Mouse (Mus musculus): ENCODE results near the gene Npc2. TPM values are rescaled to one million over a fixed set of nuclear protein-coding genes. Genes with fewer than 3 reads are reported as not detected.

Gene Npc2
- polyA plus RNA-seq, 1 experiment from 2014 or later = 40.3 TPM

DNA sequence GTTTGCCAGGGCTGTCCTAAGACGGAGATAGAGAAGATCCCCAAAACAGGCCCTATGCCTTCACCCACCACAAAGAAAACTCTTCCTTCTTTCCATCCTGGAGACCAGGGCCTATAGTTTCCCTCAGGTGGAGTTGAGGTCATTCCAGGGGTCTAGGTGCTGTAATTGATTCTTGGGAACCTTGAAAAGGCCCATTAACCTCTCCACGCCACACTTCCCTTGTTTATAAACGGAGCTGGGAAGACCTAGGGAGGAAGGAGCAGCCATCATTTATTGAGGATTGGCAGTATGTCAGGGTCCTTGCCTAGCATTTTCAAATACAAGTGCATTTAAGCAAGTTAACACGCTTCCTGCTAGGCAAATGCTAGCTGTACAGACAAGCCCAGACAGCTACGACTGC lies 45.5 kb downstream of the Npc2 start:
- Histone ChIP-seq H3K9me3 (ENCODE audit: control insufficient read depth, low read length) (no peaks in the 10 kb centered on the region), H3K4me2 (no peak overlapping the region), H3K27me3 (replicated peaks; ENCODE audit: control insufficient read depth, insufficient read depth, low read length) (no peaks in the 10 kb centered on the region), H3K9ac (ENCODE audit: low read depth, low read length) (no peak overlapping the region), H3K4me3 (ENCODE audit: low read depth, low read length) (no peak overlapping the region), H3K27ac (ENCODE audit: low read depth, low read length) (no peak overlapping the region), H3K36me3 (ENCODE audit: control insufficient read depth, insufficient read depth, low read length) (no peaks in the 10 kb centered on the region), H3K4me1 (replicated peaks; ENCODE audit: control insufficient read depth, insufficient read depth, low read length) (no peaks in the 10 kb centered on the region)
- DNase-seq (ENCODE audit: low spot score) (no peak), ATAC-seq (replicated peaks; ENCODE audit: low FRiP score) (no peak)
- 63% methylated on average over 5 of the region's 5 CpGs for WGBS

- Histone ChIP-seq H3K27me3 (replicated peaks; ENCODE audit: control insufficient read depth, insufficient read depth, low read length) (no peaks in the 10 kb centered on the region), H3K4me2 (no peak overlapping the region), H3K27ac (ENCODE audit: low read depth, low read length) (no peak overlapping the region), H3K4me3 (ENCODE audit: low read depth, low read length) (no peak overlapping the region), H3K36me3 (ENCODE audit: control insufficient read depth, insufficient read depth, low read length) (no peaks in the 10 kb centered on the region), H3K4me1 (replicated peaks; ENCODE audit: control insufficient read depth, insufficient read depth, low read length) (no peaks in the 10 kb centered on the region), H3K9me3 (ENCODE audit: control insufficient read depth, low read length) (no peaks in the 10 kb centered on the region), H3K9ac (ENCODE audit: low read depth, low read length) (no peak overlapping the region)
- DNase-seq (ENCODE audit: low spot score) = no peak
- ATAC-seq (replicated peaks; ENCODE audit: low FRiP score) = no peak
- WGBS = 57% methylated on average over 4 of the region's 4 CpGs
These were observed 46.0 kb downstream of the Npc2 start for GRCm38 (mm10) chr12:84726986-84727385.

GRCm38 (mm10) chr12:84726391-84726790 lies 46.6 kb downstream of the Npc2 start:
- no peak for ATAC-seq (replicated peaks; ENCODE audit: low FRiP score)
- H3K27ac ChIP-seq (ENCODE audit: low read depth, low read length) = no peak overlapping the region
- 71% methylated on average over 4 of the region's 4 CpGs for WGBS

DNA sequence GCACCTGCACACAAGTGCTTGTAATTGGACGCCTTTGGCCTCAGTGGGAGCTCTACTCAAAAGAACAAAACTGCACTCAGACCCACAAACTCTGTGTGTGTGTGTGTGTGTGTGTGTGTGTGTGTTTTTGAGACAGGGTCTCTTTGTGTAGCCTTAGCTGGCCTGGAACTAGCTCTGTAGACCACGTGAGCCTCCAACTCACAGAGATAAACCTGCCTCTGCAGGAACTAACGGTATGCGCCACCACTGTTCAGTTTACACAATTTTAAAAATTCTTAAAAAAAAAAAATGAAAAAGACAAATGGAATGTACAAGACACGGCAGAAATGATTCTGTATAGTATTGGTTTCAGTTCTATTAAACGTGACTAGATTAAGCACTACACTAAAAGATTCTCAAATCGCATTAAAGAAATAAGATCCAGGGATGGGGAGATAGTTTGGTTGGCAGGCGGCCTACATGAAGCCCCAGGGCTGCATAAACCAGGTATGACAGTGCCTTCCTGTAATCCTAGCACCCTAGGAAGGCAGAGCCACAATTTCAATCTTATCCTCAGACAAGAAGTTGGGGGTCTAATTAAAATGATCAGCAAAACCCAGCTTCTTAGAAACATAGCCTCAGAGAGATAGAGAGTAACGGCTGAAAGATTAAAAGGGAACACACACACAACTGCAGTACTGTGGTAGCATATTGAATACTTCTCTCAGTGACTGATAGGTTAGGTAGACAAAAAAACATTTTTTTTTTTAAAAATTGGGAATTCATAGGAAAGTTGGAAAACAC lies 54.3 kb downstream of the Npc2 start:
- 79% methylated on average over 9 of the region's 9 CpGs for WGBS
- Histone ChIP-seq H3K27me3 (replicated peaks; ENCODE audit: control insufficient read depth, insufficient read depth, low read length) (no peaks in the 10 kb centered on the region), H3K4me2 (no peak overlapping the region), H3K27ac (ENCODE audit: low read depth, low read length) (no peak overlapping the region), H3K9ac (ENCODE audit: low read depth, low read length) (no peak overlapping the region), H3K36me3 (ENCODE audit: control insufficient read depth, insufficient read depth, low read length) (no peaks in the 10 kb centered on the region), H3K4me1 (replicated peaks; ENCODE audit: control insufficient read depth, insufficient read depth, low read length) (no peaks in the 10 kb centered on the region), H3K9me3 (ENCODE audit: control insufficient read depth, low read length) (no peaks in the 10 kb centered on the region), H3K4me3 (ENCODE audit: low read depth, low read length) (no peak overlapping the region)
- DNase-seq (ENCODE audit: low spot score) = no peak
- no peak for ATAC-seq (replicated peaks; ENCODE audit: low FRiP score)

More at GRCm38 (mm10) chr12:84726391-84726790, 46.6 kb downstream of the Npc2 start:
- no peaks in the 10 kb centered on the region for H3K36me3 ChIP-seq (ENCODE audit: control insufficient read depth, insufficient read depth, low read length)
- no peak overlapping the region for H3K9ac ChIP-seq (ENCODE audit: low read depth, low read length)
- H3K4me3 ChIP-seq (ENCODE audit: low read depth, low read length) = no peak overlapping the region
- H3K9me3 ChIP-seq (ENCODE audit: control insufficient read depth, low read length) = no peaks in the 10 kb centered on the region
- H3K27me3 ChIP-seq (replicated peaks; ENCODE audit: control insufficient read depth, insufficient read depth, low read length) = no peaks in the 10 kb centered on the region
- no peak overlapping the region for H3K4me2 ChIP-seq
- no peaks in the 10 kb centered on the region for H3K4me1 ChIP-seq (replicated peaks; ENCODE audit: control insufficient read depth, insufficient read depth, low read length)
- no peak for DNase-seq (ENCODE audit: low spot score)

GRCm38 (mm10) chr12:84714578-84714977 lies 58.4 kb downstream of the Npc2 start:
- Histone ChIP-seq H3K4me2 (no peak overlapping the region), H3K4me1 (replicated peaks; ENCODE audit: control insufficient read depth, insufficient read depth, low read length) (peaks cover 6% of the 10 kb centered on the region), H3K36me3 (ENCODE audit: control insufficient read depth, insufficient read depth, low read length) (no peaks in the 10 kb centered on the region), H3K9ac (ENCODE audit: low read depth, low read length) (no peak overlapping the region), H3K9me3 (ENCODE audit: control insufficient read depth, low read length) (no peaks in the 10 kb centered on the region), H3K27ac (ENCODE audit: low read depth, low read length) (no peak overlapping the region), H3K4me3 (ENCODE audit: low read depth, low read length) (no peak overlapping the region), H3K27me3 (replicated peaks; ENCODE audit: control insufficient read depth, insufficient read depth, low read length) (no peaks in the 10 kb centered on the region)
- WGBS = 82% methylated on average over 6 of the region's 6 CpGs
- DNase-seq (ENCODE audit: low spot score) (no peak), ATAC-seq (replicated peaks; ENCODE audit: low FRiP score) (no peak)

GRCm38 (mm10) chr12:84709842-84710439 lies 63.0 kb downstream of the Npc2 start:
- H3K4me1 ChIP-seq (replicated peaks; ENCODE audit: control insufficient read depth, insufficient read depth, low read length) = peaks cover 11% of the 10 kb centered on the region
- 10% methylated on average over 14 of the region's 14 CpGs for WGBS
- H3K4me2 ChIP-seq = peak overlapping the region; percentile 55
- H3K27me3 ChIP-seq (replicated peaks; ENCODE audit: control insufficient read depth, insufficient read depth, low read length) = no peaks in the 10 kb centered on the region
- DNase-seq (ENCODE audit: low spot score) = peak; percentile 45
- H3K9ac ChIP-seq (ENCODE audit: low read depth, low read length) = 0 out of 2 replicates have a peak overlapping the region, but pooled peaks have one; percentile 22
- H3K4me3 ChIP-seq (ENCODE audit: low read depth, low read length) = no peak overlapping the region
- no peaks in the 10 kb centered on the region for H3K9me3 ChIP-seq (ENCODE audit: control insufficient read depth, low read length)
- H3K27ac ChIP-seq (ENCODE audit: low read depth, low read length) = no peak overlapping the region
- H3K36me3 ChIP-seq (ENCODE audit: control insufficient read depth, insufficient read depth, low read length) = no peaks in the 10 kb centered on the region
- ATAC-seq (replicated peaks; ENCODE audit: low FRiP score) = peak; percentile 88

DNA sequence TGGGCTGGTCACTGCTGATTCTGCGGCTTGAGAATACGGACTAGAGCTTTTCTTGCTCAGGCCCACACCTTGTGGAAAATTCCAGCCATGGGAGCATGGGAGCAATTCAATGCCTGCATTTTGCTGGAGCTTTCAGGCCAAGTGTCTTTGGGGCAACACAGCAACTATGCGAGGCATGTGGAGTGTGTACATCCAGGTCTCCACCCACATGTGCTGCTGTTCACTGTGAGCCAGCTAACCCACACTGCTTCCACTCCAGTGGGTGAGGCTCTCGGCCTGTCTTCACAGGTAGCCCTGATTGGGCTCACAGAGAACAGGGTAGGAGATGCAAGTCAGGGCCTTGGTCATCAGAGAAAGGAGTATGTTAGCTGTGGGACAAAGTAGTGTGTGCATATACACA lies 65.1 kb downstream of the Npc2 start:
- H3K27ac ChIP-seq (ENCODE audit: low read depth, low read length) = no peak overlapping the region
- H3K4me2 ChIP-seq = no peak overlapping the region
- no peaks in the 10 kb centered on the region; the same call in 1 of the 2 replicates for H3K27me3 ChIP-seq (replicated peaks; ENCODE audit: control insufficient read depth, insufficient read depth, low read length)
- no peak overlapping the region for H3K9ac ChIP-seq (ENCODE audit: low read depth, low read length)
- WGBS = 80% methylated on average over 4 of the region's 4 CpGs
- H3K36me3 ChIP-seq (ENCODE audit: control insufficient read depth, insufficient read depth, low read length) = no peaks in the 10 kb centered on the region
- no peak overlapping the region for H3K4me3 ChIP-seq (ENCODE audit: low read depth, low read length)
- H3K9me3 ChIP-seq (ENCODE audit: control insufficient read depth, low read length) = no peaks in the 10 kb centered on the region
- H3K4me1 ChIP-seq (replicated peaks; ENCODE audit: control insufficient read depth, insufficient read depth, low read length) = peaks cover 11% of the 10 kb centered on the region
- DNase-seq (ENCODE audit: low spot score) (no peak), ATAC-seq (replicated peaks; ENCODE audit: low FRiP score) (no peak)

DNA sequence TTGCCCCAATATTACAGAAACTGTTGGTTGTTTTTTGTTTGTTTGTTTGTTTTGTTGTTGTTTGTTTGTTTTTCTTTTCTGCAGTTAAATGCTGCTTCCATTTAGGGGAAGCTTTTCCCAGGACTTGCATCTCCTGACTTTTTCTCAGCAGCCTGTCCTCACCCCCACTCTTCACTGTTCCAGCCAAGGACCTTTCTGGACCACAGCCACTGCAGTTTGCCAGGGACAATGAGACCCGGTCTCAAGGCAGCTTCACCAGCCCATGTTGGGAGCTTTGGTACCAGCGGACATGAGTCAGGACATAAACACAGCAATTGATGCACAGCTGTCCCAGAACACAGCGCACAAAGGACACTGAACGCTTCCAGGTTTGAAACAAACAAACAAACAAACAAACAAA lies 66.1 kb downstream of the Npc2 start:
- no peak for DNase-seq (ENCODE audit: low spot score)
- no peak for ATAC-seq (replicated peaks; ENCODE audit: low FRiP score)
- H3K9ac ChIP-seq (ENCODE audit: low read depth, low read length) = no peak overlapping the region
- no peaks in the 10 kb centered on the region for H3K9me3 ChIP-seq (ENCODE audit: control insufficient read depth, low read length)
- H3K4me1 ChIP-seq (replicated peaks; ENCODE audit: control insufficient read depth, insufficient read depth, low read length) = peaks cover 11% of the 10 kb centered on the region
- 73% methylated on average over 4 of the region's 4 CpGs for WGBS
- no peak overlapping the region for H3K4me2 ChIP-seq
- H3K4me3 ChIP-seq (ENCODE audit: low read depth, low read length) = no peak overlapping the region
- no peaks in the 10 kb centered on the region for H3K36me3 ChIP-seq (ENCODE audit: control insufficient read depth, insufficient read depth, low read length)
- H3K27ac ChIP-seq (ENCODE audit: low read depth, low read length) = no peak overlapping the region
- H3K27me3 ChIP-seq (replicated peaks; ENCODE audit: control insufficient read depth, insufficient read depth, low read length) = peaks cover 5% of the 10 kb centered on the region; the same call in 1 of the 2 replicates
